Mouse (Mus musculus) kidney, adult 2 months (tissue): ENCODE measurements around the gene Nfib.

Experiments used
- CTCF ChIP-seq: fragments of 200-500 bp; conservative IDR thresholded peaks from 2 replicates; pipeline ENCODE4 v1.5.1; 2011; ENCODE audit warnings: low read depth, mild to moderate bottlenecking, control low read depth, low read length, moderate library complexity, mixed read lengths; ENCODE audit not compliant: insufficient read depth, insufficient read length
- POLR2A ChIP-seq: fragments of 200-500 bp; IDR thresholded peaks from one replicate; pipeline ENCODE4 v1.6.1; 2011; ENCODE audit warnings: low read depth, low read length, control low read depth

DNA sequence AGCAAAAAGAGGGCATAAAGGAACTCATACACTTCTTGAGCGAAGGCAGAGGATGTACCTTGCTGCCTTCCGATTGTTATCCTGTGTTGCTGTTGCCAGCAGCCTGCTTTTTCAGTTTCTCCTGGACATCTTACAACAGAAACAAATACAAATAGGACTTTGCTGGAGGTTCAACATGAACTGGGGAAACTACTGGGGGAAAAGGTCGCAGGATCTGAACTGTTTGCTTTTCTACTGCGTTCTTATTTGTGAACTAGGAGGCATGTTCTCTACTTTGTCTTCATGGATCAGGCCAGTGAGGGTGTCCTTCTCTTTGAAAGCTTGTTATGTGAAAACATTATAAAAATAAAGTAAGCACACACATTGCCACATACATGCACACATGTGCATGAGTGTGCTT, 252.6 kb downstream of the Nfib start:
- TF ChIP-seq POLR2A: no peak
- no peak for TF ChIP-seq CTCF
